Mouse (Mus musculus): ENCODE measurements around the gene Baiap2l2.

Gene Baiap2l2

DNA sequence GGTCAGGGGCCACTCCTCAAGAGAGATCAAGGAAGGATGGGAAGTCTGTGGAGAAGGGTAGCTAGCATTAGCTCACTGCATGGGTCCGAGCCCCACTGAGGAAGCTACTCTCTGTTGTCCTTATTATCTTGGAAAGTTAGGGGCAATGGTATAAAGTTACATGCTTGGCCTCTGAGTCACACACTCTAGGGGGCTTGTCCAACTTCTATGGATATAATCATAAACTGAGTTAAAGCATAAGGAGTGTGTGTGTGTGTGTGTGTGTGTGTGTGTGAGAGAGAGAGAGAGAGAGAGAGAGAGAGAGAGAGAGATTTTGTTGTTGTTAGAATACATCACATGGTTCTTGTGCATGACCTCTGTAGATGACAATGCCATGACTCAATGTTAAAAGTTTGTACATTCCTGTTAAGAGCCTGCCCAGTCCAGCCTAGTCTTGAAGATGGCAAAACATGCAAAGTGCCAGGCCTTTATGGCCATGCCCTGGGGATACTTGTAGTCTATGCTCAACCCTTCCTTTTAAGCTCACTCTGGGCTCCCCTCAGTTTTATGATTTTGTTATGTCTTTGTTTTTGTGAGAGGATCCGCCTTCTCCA is 14.3 kb upstream of the Baiap2l2 start:
- no peak for DNase-seq (ENCODE audit: low spot score in 2 of 2)

- DNase-seq (ENCODE audit: low spot score in 2 of 2), result no peak
Measured at GRCm38 (mm10) chr15:79298553-79298952, 13.2 kb upstream of the Baiap2l2 start.

DNA sequence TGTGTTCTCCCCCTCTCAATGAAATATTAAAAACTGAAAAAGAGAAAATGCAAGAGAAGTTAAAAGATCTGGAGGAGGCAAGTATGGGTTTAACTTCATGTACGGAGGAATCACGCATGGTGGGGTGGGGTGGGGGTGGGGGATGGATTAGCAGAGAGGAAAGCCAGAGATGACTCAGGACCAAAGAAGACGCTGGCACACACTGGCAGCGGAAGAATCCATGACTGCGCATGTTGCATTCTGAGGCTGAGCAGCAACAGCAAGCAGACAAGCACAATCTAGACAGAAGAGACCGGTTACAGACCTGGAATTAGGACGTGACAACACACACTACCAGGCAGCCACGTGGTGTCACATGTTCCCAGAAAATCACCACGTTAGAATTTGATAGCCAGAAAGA is 7.4 kb upstream of the Baiap2l2 start:
- DNase-seq (ENCODE audit: low spot score in 2 of 2), result no peak

DNA sequence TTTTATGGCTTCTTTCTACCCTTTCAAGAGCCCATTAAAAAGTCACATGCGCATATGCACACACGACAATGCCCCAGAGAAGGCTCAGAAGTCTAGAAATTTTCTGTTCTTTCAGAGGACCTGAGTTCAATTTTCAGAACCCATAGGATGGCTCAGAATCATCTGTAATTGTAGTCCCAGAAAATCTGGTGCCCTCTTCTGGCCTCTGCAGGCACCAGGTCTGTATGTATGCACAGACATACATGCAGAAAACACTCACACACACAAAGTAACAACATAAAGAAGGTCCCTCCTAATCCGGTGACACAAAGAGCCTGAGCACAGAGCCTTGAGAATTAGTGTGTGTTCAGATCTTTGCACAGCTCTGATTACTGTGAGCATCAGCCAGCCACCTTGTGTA is 5.0 kb upstream of the Baiap2l2 start:
- DNase-seq (ENCODE audit: low spot score in 2 of 2), result no peak

- DNase-seq (ENCODE audit: low spot score in 2 of 2), result no peak
Measured at GRCm38 (mm10) chr15:79289441-79289840, 4.1 kb upstream of the Baiap2l2 start.

DNA sequence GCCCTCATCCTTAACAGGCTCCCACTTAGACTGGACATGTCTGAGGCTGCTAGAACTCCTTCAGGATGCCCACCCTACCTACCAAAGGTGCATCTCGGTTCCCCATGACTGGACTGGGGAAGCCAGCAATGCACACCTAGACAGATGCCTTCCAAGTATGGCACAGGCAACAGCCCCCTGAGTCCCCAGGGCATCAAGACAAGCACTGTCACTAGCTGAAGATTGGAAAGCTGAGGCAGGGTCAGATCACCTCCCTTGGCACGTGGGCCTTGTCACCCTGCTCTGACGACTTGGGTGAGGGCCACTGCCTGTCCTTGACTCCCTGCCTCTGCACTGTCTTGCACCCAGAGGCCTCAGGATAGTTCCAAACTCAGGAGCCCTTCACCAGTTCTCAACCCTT is 3.0 kb upstream of the Baiap2l2 start:
- no peak for DNase-seq (ENCODE audit: low spot score in 2 of 2)

DNA sequence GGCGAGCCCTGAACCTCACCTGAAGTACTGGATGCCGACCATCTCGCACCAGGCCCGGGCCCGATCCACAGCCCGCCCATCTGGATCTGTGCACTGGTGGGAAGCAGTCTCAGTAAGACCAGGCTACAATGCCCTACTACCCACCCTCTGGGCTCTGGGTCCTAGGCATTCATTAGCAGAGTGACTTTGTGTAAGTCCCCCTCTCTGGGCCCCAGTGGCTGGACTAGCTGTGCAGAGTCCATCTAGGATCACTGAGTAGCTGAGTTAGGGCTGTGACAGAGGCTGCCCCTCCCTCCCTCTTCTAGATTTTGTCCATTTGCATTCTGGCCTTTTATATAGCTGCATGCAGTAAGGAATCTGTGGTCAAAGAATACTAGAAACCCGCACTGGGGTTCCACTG is 1.8 kb upstream of the Baiap2l2 start:
- DNase-seq (ENCODE audit: low spot score in 2 of 2), result no peak

DNA sequence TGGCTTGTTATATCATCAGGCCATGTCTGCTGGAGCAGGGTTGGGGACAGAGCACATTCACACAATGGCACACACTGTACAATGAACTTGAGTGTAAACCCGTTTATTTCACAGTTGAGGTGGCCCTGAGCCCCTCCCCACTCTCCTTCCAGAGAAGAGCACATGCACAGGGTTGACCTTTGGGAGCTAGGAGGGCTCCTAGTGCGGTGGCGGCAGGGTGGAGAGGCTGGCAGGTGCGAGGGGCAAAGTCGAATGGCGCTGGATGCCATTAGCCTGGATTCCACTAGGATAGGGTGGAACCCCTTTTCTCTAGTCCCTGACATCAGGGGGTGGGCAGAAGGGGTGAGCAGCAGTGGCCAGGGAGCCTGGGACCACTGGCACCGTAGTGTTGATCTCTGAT is 804 bp upstream of the Baiap2l2 start:
- DNase-seq (ENCODE audit: low spot score in 2 of 2), result no peak

DNA sequence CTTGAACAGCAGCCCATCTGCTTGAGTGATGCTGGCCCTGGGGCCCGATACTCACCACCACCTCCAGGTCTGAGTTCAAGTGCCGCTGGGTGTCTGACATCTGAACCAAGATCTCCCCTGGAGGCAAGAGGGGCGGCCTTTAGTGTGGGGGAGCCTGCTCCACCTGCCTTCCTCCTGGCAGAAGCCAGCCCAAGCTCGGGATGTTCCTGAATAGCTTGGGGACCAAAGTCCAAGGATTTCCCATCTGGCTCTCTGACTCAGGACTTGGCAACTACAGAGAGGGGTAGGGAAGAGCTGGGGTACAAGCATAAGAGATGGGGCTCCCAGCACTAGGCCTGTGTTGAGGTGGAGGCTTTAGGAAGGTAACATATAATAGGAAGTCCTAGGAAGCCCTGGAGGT is 2.0 kb downstream of the Baiap2l2 start:
- no peak for DNase-seq (ENCODE audit: low spot score in 2 of 2)

GRCm38 (mm10) chr15:79282434-79282833 is 2.9 kb downstream of the Baiap2l2 start:
- no peak for DNase-seq (ENCODE audit: low spot score in 2 of 2)

GRCm38 (mm10) chr15:79281389-79281788 is 3.9 kb downstream of the Baiap2l2 start:
- DNase-seq (ENCODE audit: low spot score in 2 of 2), result no peak

GRCm38 (mm10) chr15:79280850-79281249 is 4.5 kb downstream of the Baiap2l2 start:
- DNase-seq (ENCODE audit: low spot score in 2 of 2), result no peak

- no peak for DNase-seq (ENCODE audit: low spot score in 2 of 2)
Measured at GRCm38 (mm10) chr15:79280209-79280608, 5.1 kb downstream of the Baiap2l2 start.

DNA sequence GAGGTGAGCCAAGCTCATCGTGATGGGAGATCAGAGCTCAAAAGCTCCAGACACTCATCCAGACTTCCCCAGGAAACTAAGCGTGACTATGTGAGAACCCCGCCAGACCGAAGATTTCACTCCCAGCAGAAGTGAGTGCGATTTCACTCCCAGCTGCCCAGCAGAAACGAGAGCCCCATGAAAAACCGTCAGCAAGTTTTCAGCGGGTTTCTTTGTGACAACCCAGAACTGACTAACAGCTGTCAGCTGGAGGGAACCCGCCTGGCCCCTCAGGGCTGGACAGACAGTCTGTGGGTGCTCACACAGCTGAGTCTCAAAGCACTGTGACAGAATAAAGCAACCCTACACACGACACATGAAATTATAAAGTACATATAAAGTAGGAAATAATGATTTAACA is 7.6 kb downstream of the Baiap2l2 start:
- no peak for DNase-seq (ENCODE audit: low spot score in 2 of 2)

DNA sequence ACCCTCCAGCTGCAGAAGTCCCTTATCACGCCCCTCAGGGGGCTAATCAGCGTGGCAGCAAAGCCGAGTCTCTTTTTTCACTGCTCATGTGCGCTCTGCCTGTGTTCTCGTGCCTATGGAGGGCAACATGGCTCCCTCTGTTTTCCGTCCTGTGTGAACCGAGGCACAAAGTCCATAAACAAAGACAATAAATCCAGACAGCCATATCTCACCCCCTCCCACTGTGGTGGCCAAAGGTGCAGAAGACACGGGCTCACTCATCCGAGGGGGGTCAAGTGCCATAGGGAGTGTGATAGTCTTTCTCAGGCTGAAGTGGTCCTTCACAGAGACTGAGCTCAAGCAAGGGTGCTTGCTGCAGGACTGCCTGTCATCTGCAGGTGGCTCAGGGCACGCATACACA is 12.3 kb downstream of the Baiap2l2 start:
- no peak for DNase-seq (ENCODE audit: low spot score in 2 of 2)

- DNase-seq (ENCODE audit: low spot score in 2 of 2), result peak in 1 of 2 experiments; percentile 72
Measured at GRCm38 (mm10) chr15:79271124-79271746, 14.1 kb downstream of the Baiap2l2 start.

GRCm38 (mm10) chr15:79270317-79271123 is 14.8 kb downstream of the Baiap2l2 start:
- peak; percentile 66 to 69 for DNase-seq (ENCODE audit: low spot score in 2 of 2)

DNA sequence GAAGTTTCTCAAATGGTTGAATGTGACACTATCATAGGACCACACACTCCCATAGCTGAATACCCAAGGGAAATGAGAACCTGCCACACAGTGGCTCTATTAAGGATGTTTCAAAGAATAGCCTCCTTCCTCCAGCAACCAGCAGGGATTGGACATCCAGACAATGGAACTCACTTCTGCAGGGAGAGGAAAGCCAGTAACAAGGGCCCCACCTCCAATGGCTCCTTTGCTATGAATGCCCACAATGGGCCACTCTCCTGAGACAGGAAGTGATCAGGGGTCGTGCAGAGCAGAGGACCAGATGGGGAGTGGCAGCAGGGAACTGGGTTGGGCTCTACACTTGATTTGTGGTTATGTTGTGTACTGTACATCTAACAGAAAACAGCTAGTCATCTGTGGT is 16.8 kb downstream of the Baiap2l2 start:
- no peak for DNase-seq (ENCODE audit: low spot score in 2 of 2)

DNA sequence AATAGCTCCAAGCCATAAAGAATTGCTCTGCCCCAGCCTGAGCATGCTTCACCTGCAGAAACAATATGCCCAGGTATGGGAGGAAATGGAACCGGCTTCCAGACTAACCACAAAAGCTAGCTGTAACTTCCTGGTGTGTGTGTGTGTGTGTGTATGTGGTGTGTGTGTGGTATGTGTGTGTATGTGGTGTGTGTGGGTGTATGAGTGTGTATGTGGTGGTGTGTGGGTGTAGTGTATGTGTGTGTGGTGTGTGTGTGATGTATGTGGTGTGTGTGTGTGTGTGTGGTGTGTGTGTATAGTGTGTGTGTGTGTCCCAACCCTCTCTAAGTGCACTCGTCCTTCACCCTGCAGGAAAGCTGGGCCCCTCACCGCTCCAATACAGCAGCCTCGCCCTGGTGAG is 20.0 kb downstream of the Baiap2l2 start:
- DNase-seq (ENCODE audit: low spot score in 2 of 2), result no peak

- no peak for DNase-seq (ENCODE audit: low spot score in 2 of 2)
Measured at GRCm38 (mm10) chr15:79263726-79264125, 21.6 kb downstream of the Baiap2l2 start.

- no peak for DNase-seq (ENCODE audit: low spot score in 2 of 2)
Measured at GRCm38 (mm10) chr15:79262786-79263309, 22.5 kb downstream of the Baiap2l2 start.

GRCm38 (mm10) chr15:79262375-79262774 is 23.0 kb downstream of the Baiap2l2 start:
- DNase-seq (ENCODE audit: low spot score in 2 of 2), result no peak

DNA sequence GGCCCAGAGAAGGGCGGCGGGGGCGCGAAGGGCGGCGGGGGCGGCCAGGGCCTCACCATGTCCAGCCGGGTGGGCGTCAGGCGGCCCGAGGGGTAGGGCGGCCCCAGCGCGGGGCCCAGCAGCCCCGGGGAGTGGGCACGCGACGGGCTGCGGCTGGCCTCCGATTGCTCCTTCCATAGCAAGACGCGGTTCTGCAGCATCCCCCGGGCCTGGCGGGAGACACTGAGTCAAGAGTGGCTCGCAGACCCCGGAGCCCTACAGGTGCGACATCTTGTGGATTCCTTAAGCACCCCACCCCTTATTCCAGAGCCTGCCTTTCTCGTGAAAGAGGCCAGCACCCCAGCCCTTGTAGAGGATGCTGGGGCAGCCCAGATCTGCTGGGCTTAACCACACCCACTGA is 23.6 kb downstream of the Baiap2l2 start:
- no peak for DNase-seq (ENCODE audit: low spot score in 2 of 2)
